Mouse (Mus musculus) hindbrain, embryonic 10.5 days (tissue): Measurements from ENCODE around the gene Mmp19. TPM values are rescaled to one million over a fixed set of nuclear protein-coding genes. Genes with fewer than 3 reads are reported as not detected.

Experiments
- DNase-seq: peaks from one replicate; pipeline ENCODE4 v3.0.0-alpha.2; 2017; ENCODE audit warnings: low spot score
- H3K27ac ChIP-seq: fragments of 300-500 bp; sonication (generic); 2 replicates; pipeline ENCODE4 v1.5.1; 2016; ENCODE audit warnings: mild to moderate bottlenecking, moderate library complexity
- H3K27me3 ChIP-seq: fragments of 300-500 bp; sonication (generic); 2 replicates; pipeline ENCODE4 v1.6.1; 2016; ENCODE audit warnings: mild to moderate bottlenecking; ENCODE audit not compliant: poor library complexity, insufficient read depth, severe bottlenecking
- H3K36me3 ChIP-seq: fragments of 300-500 bp; sonication (generic); 2 replicates; pipeline ENCODE4 v1.6.1; 2016; ENCODE audit warnings: mild to moderate bottlenecking, moderate library complexity
- H3K4me1 ChIP-seq: fragments of 300-500 bp; sonication (generic); replicated peaks from 2 replicates; pipeline ENCODE4 v1.6.1; 2016; ENCODE audit warnings: mild to moderate bottlenecking
- H3K4me3 ChIP-seq: fragments of 300-500 bp; sonication (generic); 2 replicates; pipeline ENCODE4 v1.5.1; 2016; ENCODE audit warnings: mild to moderate bottlenecking, moderate library complexity
- H3K9me3 ChIP-seq: fragments of 300-500 bp; sonication (generic); 2 replicates; pipeline ENCODE4 v1.6.1; 2016; ENCODE audit warnings: mild to moderate bottlenecking, moderate library complexity
- WGBS: fragments of 180-500 bp; shearing (Covaris S2); methylation state at CpG from one replicate; pipeline ENCODE4 v1.1.7; 2016; 5-methylcytosine and 5-hydroxymethylcytosine counted together
- polyA plus RNA-seq: library from polyadenylated mRNA; unstranded; fragments of >200 nt; fragmentation: Nextera tagmentation; extraction: Ambion mirVana; gene quantifications from 2 replicates; pipeline ENCODE4 v1.2.1, GENCODE M21; 2016

The Mmp19 gene
- polyA plus RNA-seq, 1 experiment from 2014 or later = 0.39 TPM

DNA sequence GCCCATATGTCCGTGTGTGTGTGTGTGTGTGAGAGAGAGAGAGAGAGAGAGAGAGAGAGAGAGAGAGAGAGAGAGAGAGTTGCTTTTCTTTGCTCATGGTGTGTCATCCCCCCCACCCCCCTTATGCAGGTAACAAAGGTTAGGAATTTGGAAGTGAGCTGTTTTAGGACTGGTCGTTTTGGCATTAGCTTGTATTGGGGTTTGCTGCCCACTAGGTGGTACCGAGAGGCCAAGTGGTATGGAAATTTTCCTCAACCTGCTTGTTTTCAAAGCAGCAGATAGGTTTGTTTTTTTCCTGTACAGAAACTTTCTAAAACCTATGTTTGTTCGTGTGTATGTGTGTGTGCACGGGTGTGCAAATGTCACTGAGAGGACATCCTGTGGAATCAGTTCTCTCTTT is 17.0 kb upstream of the Mmp19 start:
- no peak overlapping the region for H3K4me3 ChIP-seq
- H3K27me3 ChIP-seq = no peaks in the 10 kb centered on the region
- no peak for DNase-seq
- H3K36me3 ChIP-seq = no peaks in the 10 kb centered on the region
- 0 out of 2 replicates have a peak, but pooled peaks cover 1% of the 10 kb centered on the region for H3K4me1 ChIP-seq
- no peak overlapping the region for H3K27ac ChIP-seq
- WGBS = 32% methylated on average over 5 of the region's 5 CpGs
- no peaks in the 10 kb centered on the region for H3K9me3 ChIP-seq

DNA sequence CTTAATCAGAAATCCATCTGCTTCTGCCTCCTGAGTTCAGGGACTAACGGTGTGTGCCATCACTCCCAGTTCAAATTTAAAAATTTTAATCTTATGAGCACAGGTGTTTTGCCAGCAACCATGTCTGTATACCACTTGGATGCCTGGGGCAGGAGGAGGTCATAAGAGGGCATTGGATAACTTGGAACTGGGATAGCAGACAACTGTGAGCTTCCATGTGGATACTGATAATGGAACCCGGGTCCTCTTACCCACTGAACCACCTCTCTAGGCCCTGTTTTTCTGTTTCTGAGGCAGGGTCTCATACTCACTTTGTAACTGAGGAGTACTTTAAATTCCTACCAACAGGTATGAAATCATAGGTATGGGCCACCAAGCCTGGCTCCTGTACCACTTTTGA is 12.3 kb upstream of the Mmp19 start:
- DNase-seq = no peak
- peaks cover 2% of the 10 kb centered on the region for H3K9me3 ChIP-seq
- no peaks in the 10 kb centered on the region for H3K36me3 ChIP-seq
- H3K4me1 ChIP-seq = peaks cover 11% of the 10 kb centered on the region; the same call in 1 of the 2 replicates
- no peak overlapping the region for H3K27ac ChIP-seq
- no peak overlapping the region for H3K4me3 ChIP-seq
- WGBS = 86% methylated on average over 2 of the region's 2 CpGs
- no peaks in the 10 kb centered on the region for H3K27me3 ChIP-seq

- Histone ChIP-seq H3K4me3 (no peak overlapping the region), H3K27me3 (no peaks in the 10 kb centered on the region), H3K36me3 (no peaks in the 10 kb centered on the region), H3K4me1 (peaks cover 11% of the 10 kb centered on the region; the same call in 1 of the 2 replicates), H3K27ac (peak overlapping the region; percentile 76), H3K9me3 (peaks cover 10% of the 10 kb centered on the region)
- DNase-seq = peak; percentile 34
- 31% methylated on average over 8 of the region's 8 CpGs for WGBS
Observed at GRCm38 (mm10) chr10:128779011-128779795, 11.5 kb upstream of the Mmp19 start.

GRCm38 (mm10) chr10:128780200-128780599 is 10.5 kb upstream of the Mmp19 start:
- no peak overlapping the region for H3K27ac ChIP-seq
- H3K9me3 ChIP-seq = peaks cover 15% of the 10 kb centered on the region
- H3K27me3 ChIP-seq = no peaks in the 10 kb centered on the region
- H3K4me3 ChIP-seq = no peak overlapping the region
- H3K36me3 ChIP-seq = no peaks in the 10 kb centered on the region
- WGBS = 88% methylated on average over 1 of the region's 1 CpGs
- H3K4me1 ChIP-seq = peaks cover 11% of the 10 kb centered on the region; the same call in 1 of the 2 replicates
- no peak for DNase-seq

DNA sequence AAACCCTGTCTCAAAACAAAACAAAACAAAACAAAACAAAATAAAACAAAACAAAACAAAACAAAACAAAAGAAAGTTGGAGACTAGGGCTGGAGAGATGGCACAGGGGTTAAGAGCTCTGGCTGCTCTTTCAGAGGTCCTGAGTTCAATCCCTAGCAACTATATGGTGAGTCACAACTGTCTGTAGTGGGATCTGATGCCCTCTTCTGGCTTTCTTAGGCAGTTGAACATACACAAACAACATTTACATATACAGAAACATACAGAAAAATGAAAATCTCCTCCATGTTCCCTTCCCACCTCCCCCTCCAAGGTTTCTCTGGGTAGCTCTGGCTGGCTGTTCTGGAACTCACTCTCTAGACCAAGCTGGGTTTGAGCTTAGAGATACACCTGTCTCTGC is 1.3 kb downstream of the Mmp19 start:
- Histone ChIP-seq H3K4me3 (no peak overlapping the region), H3K9me3 (no peaks in the 10 kb centered on the region), H3K27ac (no peak overlapping the region), H3K27me3 (no peaks in the 10 kb centered on the region), H3K4me1 (0 out of 2 replicates have a peak, but pooled peaks cover 5% of the 10 kb centered on the region), H3K36me3 (no peaks in the 10 kb centered on the region)
- no peak for DNase-seq

GRCm38 (mm10) chr10:128793258-128793657 is 2.5 kb downstream of the Mmp19 start:
- Histone ChIP-seq H3K27ac (no peak overlapping the region), H3K36me3 (no peaks in the 10 kb centered on the region)

GRCm38 (mm10) chr10:128794391-128794790 is 3.7 kb downstream of the Mmp19 start:
- Histone ChIP-seq H3K4me1 (0 out of 2 replicates have a peak, but pooled peaks cover 5% of the 10 kb centered on the region), H3K27ac (no peak overlapping the region), H3K36me3 (0 out of 2 replicates have a peak, but pooled peaks cover 5% of the 10 kb centered on the region), H3K27me3 (no peaks in the 10 kb centered on the region), H3K4me3 (no peak overlapping the region), H3K9me3 (no peaks in the 10 kb centered on the region)
- no peak for DNase-seq
- WGBS = 93% methylated on average over 5 of the region's 5 CpGs

More at GRCm38 (mm10) chr10:128793258-128793657, 2.5 kb downstream of the Mmp19 start:
- DNase-seq = no peak
- 0 out of 2 replicates have a peak, but pooled peaks cover 5% of the 10 kb centered on the region for H3K4me1 ChIP-seq
- H3K4me3 ChIP-seq = no peak overlapping the region
- WGBS = 98% methylated on average over 1 of the region's 1 CpGs
- no peaks in the 10 kb centered on the region for H3K27me3 ChIP-seq
- H3K9me3 ChIP-seq = no peaks in the 10 kb centered on the region

- DNase-seq = no peak
- Histone ChIP-seq H3K4me1 (0 out of 2 replicates have a peak, but pooled peaks cover 3% of the 10 kb centered on the region), H3K9me3 (no peaks in the 10 kb centered on the region), H3K27ac (no peak overlapping the region), H3K36me3 (peaks cover 14% of the 10 kb centered on the region), H3K27me3 (no peaks in the 10 kb centered on the region), H3K4me3 (no peak overlapping the region)
- WGBS = 95% methylated on average over 3 of the region's 3 CpGs
Observed at GRCm38 (mm10) chr10:128795581-128795980, 4.9 kb downstream of the Mmp19 start.

DNA sequence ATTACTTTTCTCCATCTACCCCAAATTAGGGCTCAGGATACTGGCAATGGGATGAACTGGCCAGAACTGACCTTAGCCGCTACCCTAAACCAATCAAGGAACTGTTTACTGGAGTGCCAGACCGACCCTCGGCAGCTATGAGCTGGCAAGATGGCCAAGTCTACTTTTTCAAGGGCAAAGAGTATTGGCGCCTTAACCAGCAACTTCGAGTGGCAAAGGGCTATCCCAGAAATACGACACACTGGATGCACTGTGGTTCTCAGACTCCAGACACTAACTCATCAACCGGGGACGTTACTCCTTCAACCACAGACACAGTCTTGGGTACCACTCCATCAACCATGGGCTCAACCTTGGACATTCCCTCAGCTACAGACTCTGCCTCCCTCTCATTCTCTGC is 8.0 kb downstream of the Mmp19 start:
- Histone ChIP-seq H3K27me3 (no peaks in the 10 kb centered on the region), H3K4me1 (peaks cover 18% of the 10 kb centered on the region), H3K9me3 (no peaks in the 10 kb centered on the region), H3K27ac (no peak overlapping the region), H3K36me3 (peaks cover 31% of the 10 kb centered on the region), H3K4me3 (no peak overlapping the region)
- WGBS = 95% methylated on average over 8 of the region's 8 CpGs
- no peak for DNase-seq

- DNase-seq = no peak
- peaks cover 40% of the 10 kb centered on the region for H3K36me3 ChIP-seq
- no peaks in the 10 kb centered on the region for H3K27me3 ChIP-seq
- 85% methylated on average over 16 of the region's 16 CpGs for WGBS
- no peaks in the 10 kb centered on the region for H3K9me3 ChIP-seq
- peaks cover 36% of the 10 kb centered on the region for H3K4me1 ChIP-seq
- H3K27ac ChIP-seq = peak overlapping the region; percentile 45; the same call in 1 of the 2 replicates
- peak overlapping the region; percentile 24; the same call in 1 of the 2 replicates for H3K4me3 ChIP-seq
Observed at GRCm38 (mm10) chr10:128801981-128802495, 11.3 kb downstream of the Mmp19 start.

- Histone ChIP-seq H3K4me3 (peak overlapping the region; percentile 86), H3K9me3 (no peaks in the 10 kb centered on the region), H3K4me1 (peaks cover 46% of the 10 kb centered on the region), H3K27ac (peak overlapping the region; percentile 62; the same call in 1 of the 2 replicates), H3K27me3 (no peaks in the 10 kb centered on the region), H3K36me3 (peaks cover 49% of the 10 kb centered on the region)
- DNase-seq = no peak
- WGBS = 65% methylated on average over 4 of the region's 4 CpGs
Observed at GRCm38 (mm10) chr10:128802956-128803355, 12.2 kb downstream of the Mmp19 start.

DNA sequence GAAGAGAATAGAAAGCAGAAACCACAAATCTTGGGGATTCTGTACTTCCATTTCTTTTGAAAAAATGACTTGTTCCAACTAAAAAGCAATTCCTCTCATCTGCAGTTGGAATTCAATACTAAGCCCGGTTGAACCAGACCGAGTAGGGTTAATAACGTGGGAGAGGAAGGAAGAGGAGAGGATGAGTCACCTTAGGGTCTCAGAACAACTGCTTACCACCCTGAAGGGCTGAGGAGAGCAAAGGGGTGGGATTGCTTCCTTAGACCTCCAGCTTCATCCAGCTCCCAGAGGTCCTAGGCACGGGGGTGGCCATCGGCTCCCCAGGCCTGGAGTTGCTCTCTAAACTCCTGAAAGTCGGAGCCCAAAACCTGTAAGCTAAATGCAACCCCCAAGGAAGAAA is 12.7 kb downstream of the Mmp19 start:
- Histone ChIP-seq H3K27ac (peak overlapping the region; percentile 97), H3K9me3 (no peaks in the 10 kb centered on the region), H3K36me3 (peaks cover 53% of the 10 kb centered on the region), H3K4me1 (peaks cover 50% of the 10 kb centered on the region), H3K27me3 (no peaks in the 10 kb centered on the region), H3K4me3 (peak overlapping the region; percentile 86)
- 18% methylated on average over 6 of the region's 6 CpGs for WGBS
- no peak for DNase-seq

GRCm38 (mm10) chr10:128803771-128804270 is 13.1 kb downstream of the Mmp19 start, which contains the start of gene Dnajc14:
Gene Dnajc14 (plus strand): TSS chr10:128804062.
- H3K4me3 ChIP-seq = peak within 1 kb of the TSS; percentile 86
- WGBS = under 1% methylated on average over 14 of the region's 14 CpGs
- no peaks in the 10 kb centered on the region for H3K27me3 ChIP-seq
- peaks cover 55% of the 10 kb centered on the region for H3K36me3 ChIP-seq
- peaks cover 54% of the 10 kb centered on the region for H3K4me1 ChIP-seq
- peak within 1 kb of the TSS; percentile 97 for H3K27ac ChIP-seq
- no peaks in the 10 kb centered on the region for H3K9me3 ChIP-seq
- no peak for DNase-seq
